Mouse (Mus musculus): Measurements from ENCODE around the gene Phxr2. TPM values are rescaled to one million over a fixed set of nuclear protein-coding genes. Genes with fewer than 3 reads are reported as not detected.

Gene Phxr2
- polyA plus RNA-seq, 1 experiment from 2014 or later, result 0.18 TPM

GRCm38 (mm10) chr10:99081569-99081990, 44.5 kb downstream of the Phxr2 start:
- 91% methylated on average over 10 of the region's 10 CpGs for WGBS
- H3K27me3 ChIP-seq, result no peaks in the 10 kb centered on the region
- ATAC-seq (ENCODE audit: low FRiP score), result no peak
- no peak overlapping the region for H3K27ac ChIP-seq
- no peaks in the 10 kb centered on the region for H3K4me1 ChIP-seq
- H3K9me3 ChIP-seq (replicated peaks), result no peaks in the 10 kb centered on the region
- H3K4me3 ChIP-seq, result no peak overlapping the region
- H3K9ac ChIP-seq, result no peak overlapping the region
- H3K4me2 ChIP-seq (replicated peaks), result no peak overlapping the region
- H3K36me3 ChIP-seq, result no peaks in the 10 kb centered on the region

- no peak overlapping the region for H3K4me2 ChIP-seq (replicated peaks)
- ATAC-seq (ENCODE audit: low FRiP score), result no peak
- 88% methylated on average over 2 of the region's 2 CpGs for WGBS
- H3K4me3 ChIP-seq, result no peak overlapping the region
- H3K4me1 ChIP-seq, result no peaks in the 10 kb centered on the region
- H3K9me3 ChIP-seq (replicated peaks), result no peaks in the 10 kb centered on the region
- no peak overlapping the region for H3K27ac ChIP-seq
- no peak overlapping the region for H3K9ac ChIP-seq
- H3K27me3 ChIP-seq, result no peaks in the 10 kb centered on the region
- H3K36me3 ChIP-seq, result no peaks in the 10 kb centered on the region
Observed at GRCm38 (mm10) chr10:99078621-99079020, 47.5 kb downstream of the Phxr2 start.

- no peaks in the 10 kb centered on the region for H3K4me1 ChIP-seq
- no peak overlapping the region for H3K9ac ChIP-seq
- no peak overlapping the region for H3K27ac ChIP-seq
- no peaks in the 10 kb centered on the region for H3K9me3 ChIP-seq (replicated peaks)
- no peaks in the 10 kb centered on the region for H3K27me3 ChIP-seq
- no peak for ATAC-seq (ENCODE audit: low FRiP score)
- no peaks in the 10 kb centered on the region for H3K36me3 ChIP-seq
- no peak overlapping the region for H3K4me3 ChIP-seq
- 74% methylated on average over 18 of the region's 18 CpGs for WGBS
- H3K4me2 ChIP-seq (replicated peaks), result no peak overlapping the region
Observed at GRCm38 (mm10) chr10:99076113-99076895, 49.8 kb downstream of the Phxr2 start.

Other genes starting within 250 kb of the Phxr2 start
- gene Atp2b1, start 211.9 kb downstream of the Phxr2 start, polyA plus RNA-seq (2016; fragmentation: Nextera tagmentation; extraction: Ambion mirVana), result 151 and 160 TPM in 2 replicates
- gene Poc1b, start 19.3 kb downstream of the Phxr2 start, polyA plus RNA-seq (2016; fragmentation: Nextera tagmentation; extraction: Ambion mirVana), result 20.2 and 21.4 TPM in 2 replicates
- 6.7 and 7.3 TPM in 2 replicates for gene Galnt4, start 18.2 kb downstream of the Phxr2 start, polyA plus RNA-seq (2016; fragmentation: Nextera tagmentation; extraction: Ambion mirVana)
- 38.3 and 39.6 TPM in 2 replicates for gene Dusp6, start 136.9 kb upstream of the Phxr2 start, polyA plus RNA-seq (2016; fragmentation: Nextera tagmentation; extraction: Ambion mirVana)